Mouse (Mus musculus): ENCODE measurements around the gene Atp5b.

Atp5b gene

DNA sequence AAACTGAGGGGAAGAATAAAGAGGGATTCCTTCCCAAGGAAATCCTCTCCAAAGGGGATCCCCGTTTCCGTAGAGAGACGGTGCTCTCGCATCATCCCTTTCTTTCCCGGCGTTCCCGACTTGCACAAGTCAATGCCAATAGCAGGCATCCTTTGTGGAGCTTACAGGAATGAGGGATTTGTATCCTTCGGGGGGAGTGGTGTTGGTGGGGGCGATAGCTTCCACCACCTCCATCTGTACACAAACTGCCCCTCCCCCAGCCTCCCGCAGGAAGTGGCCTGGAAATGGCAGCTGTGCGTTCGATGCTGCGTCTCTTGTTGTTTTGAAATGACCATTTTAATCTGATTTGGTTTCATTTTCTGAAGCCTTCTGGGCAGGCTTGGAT is 14.5 kb downstream of the Atp5b start:
- DNase-seq = peak; percentile 65 to 67

DNA sequence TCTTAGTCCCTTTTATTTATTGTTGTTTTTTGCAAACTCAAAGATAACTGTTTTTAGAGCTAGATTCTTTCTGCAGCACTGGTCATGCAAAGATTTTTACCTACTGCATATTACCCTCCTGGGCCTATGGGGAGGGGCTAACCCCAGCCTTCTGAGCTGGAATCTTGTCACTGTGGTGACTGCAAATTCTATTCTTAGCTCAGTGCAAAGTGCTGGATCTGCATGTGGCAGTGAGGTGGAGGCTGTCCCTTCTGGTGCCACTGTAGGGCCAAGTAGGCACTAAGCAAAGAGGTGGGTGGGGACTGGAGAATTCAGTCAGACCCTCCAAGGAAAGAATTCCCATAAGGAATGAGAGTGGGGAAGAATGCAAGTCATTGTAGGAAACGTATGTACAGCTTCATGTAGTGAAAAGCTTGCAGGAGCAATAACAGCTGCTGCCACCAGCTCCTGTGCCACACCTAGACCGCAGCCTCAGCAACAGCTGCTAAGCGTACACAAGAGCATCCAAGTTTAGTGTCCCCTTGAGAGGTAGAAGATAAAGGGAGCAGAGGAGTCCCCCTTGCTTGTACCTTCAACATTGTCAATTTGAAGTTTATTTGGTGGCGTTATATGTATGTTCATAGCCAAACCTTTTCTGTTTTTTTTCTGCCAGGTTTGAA is 27.2 kb downstream of the Atp5b start:
- DNase-seq = no peak

DNA sequence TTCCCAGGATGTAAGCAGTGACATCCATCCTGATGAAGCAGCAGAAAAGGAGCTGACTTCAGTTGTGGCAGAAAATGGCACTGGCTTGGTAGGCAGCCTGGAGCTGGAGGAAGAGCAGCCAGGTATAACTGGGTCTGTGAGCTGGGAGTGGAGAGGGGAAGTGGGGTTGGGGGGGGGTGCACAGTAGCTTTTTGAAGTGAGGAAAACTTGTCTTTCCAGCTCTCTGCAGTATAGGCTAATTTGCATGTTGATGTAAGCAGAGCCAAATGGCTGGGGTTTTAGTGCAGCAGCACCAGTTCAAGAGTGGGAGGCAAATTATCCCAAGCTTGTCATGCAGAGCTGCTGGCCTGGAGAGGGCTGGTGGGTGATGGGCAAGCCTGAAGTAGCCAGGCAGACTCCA is 28.2 kb downstream of the Atp5b start:
- DNase-seq = no peak

DNA sequence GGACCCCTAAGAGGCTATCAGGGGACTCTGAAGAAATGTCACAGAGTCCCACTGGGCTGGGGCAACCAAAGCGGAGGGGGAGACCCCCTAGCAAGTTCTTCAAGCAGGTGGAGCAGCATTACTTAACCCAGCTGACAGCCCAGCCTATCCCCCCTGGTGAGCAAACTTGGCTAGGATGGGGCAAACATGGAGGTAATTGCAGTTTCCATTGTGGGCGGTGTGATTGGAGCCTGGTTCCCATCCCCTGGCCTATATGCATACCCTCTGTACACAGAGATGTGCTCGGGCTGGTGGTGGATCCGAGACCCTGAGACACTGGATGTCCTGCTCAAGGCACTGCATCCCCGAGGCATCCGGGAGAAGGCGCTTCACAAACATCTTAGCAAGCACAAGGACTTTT is 40.8 kb downstream of the Atp5b start:
- DNase-seq = no peak

DNA sequence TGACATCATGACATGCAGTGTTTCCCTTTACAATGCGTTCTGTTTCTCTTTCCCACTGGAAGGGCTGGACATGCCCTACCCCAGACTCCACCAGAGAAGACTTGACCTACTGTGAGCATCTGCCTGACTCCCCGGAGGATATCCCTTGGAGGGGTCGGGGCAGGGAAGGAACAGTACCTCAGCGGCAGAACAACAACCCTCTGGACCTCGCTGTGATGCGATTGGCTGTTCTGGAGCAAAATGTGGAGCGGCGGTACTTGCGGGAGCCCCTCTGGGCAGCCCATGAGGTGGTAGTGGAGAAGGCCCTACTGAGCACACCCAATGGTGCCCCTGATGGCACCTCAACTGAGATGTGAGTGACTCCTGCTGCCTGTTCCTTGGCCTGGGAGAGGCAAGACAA is 41.8 kb downstream of the Atp5b start:
- no peak for DNase-seq

DNA sequence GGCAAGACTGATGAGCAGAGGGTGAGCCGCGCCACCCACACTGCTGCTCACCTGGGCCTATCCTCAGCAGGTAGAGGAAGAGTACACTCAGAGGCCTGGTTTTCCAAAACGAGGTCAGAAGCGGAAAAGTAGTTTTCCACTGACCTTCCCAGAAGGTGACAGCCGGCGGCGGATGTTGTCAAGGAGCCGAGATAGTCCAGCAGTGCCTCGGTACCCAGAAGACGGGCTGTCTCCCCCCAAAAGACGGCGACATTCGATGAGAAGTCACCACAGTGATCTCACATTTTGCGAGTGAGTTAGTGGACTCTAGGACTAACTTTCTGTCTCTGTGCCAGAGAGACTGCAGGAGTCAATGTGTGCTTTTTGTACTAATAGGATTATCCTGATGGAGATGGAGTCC is 42.9 kb downstream of the Atp5b start:
- no peak for DNase-seq

DNA sequence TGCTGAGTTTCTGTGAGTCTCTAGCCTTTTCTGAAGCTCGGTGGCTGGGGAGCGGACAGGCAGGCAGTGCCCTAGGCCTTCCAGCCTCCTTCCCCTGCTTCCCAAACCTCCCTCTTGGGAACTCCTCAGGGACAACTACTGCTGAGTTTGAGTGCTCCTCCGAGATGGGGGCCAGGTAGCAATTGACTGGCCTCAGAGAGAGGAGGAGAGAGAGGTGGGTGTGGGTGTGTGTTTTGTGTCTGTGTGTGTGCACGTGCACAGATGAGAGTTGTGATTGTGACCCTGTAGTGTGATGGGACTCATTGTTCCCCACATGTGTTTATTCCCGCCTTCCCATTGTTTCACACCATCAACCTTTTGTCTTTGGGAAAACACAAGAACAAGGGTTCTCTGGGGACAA is 44.4 kb downstream of the Atp5b start:
- DNase-seq = no peak

DNA sequence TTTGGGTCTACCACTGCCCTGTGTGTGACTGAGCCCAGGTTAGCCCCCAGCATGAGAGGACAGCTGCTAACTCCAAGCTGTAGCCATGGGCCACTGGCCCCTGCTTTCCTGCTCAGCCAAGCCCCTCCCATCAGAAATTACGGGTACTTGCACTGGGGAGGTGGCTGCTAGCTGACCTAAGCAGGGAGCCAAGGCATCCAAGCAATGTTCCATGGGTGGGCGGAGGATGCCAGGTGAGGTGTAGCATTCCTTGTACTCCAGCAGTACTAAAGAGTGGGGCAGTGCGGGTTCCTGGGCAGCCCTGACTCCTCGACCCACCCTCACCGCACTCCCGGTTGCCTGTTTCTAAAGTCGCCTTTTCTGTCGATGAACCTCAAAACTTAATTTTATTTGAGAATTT is 45.1 kb downstream of the Atp5b start:
- DNase-seq = no peak

DNA sequence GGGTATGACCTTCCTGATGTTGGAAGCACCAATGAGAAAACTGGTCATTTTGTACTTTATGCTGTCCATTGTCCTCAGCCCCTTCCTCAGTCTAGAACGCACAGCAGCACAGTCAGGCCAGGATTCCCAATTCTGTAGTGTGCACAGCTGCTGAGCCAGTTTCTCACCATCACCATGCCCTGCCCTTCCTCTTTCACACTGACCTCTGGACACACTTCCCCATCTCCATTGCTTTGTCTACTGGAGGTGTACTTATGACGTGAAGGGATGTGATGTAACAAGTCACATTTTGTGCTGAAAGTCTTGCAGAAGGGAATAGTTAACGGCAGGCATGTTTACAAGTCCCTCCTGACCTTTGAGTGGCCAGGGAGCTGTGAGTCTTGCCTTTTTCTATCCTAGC is 48.2 kb downstream of the Atp5b start:
- no peak for DNase-seq

DNA sequence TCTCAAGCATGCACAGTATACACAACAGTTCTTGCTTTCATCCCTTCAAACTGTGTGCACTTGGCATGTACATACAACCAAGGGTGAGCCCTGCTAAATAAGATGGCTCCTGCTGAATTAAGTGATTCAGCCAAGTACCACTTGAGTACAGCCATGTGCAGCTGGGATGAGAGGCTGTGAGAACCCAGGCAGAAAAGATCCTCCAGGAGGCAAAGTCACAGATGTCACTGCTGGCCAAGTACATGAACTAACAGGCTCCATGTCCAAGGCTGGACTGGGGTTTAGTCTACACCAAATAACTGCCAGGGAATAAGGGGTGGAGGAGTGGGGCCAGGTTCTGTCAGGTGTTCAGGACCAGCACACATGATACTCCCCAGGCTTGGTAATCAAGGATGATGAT is 48.7 kb downstream of the Atp5b start:
- DNase-seq = no peak

DNA sequence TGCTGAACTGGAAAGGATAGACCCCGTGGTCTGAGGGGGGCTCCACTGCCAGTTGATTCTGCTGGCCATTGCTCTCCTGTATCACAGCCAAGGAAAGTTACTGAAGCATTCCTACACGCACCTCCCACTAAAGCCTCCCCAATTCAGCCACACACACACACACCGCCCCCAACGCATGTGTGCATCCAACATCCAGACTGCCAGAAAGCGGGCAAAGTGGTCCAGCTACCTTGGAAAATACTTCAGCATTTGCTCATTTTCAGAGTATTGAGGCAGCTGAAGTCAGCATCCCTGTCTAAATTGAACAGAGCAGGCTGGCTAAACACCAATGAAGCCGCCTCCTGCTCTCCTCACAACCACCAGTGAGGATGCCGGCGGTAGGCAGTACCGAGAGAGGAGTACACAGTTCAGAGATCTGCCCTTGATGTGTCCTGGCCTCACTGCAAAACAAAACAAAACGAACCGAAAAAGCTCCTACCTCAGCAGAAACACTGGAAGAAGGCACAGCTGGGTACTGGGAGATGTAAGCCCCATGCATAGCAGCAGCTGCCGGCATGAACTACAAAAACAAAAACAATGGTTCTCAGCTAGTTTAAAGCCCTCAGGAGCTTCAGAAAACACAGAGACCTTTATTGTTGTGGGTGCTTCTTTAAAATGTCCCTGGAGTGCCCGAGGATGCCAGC is 50.7 kb downstream of the Atp5b start:
- DNase-seq = no peak

DNA sequence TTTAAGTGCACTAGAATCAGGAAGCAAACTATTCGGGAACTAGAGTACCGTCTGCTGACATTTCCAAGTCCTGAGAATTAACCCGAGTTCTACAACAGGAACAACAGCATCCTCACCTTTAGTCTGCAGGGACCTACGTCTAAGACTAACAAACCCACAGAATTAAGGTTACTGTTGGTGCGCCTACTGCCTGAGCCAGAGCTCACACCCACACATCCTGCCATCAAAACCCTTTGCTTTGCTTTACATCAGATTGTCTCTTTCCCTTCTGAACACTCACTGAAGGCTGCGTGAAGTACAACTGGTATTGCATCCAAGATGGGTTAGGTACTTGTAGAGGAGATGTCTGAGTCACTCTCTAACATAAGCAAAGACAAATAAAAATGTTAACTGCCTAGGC is 52.3 kb downstream of the Atp5b start:
- DNase-seq = no peak

Data from cerebellum, adult 18-20 months (tissue).